Mouse (Mus musculus) heart, embryonic 16.5 days (tissue): ENCODE measurements at regions not wholly inside any gene's neighbourhood (a gene's known extent, or its start where the extent isn't known, plus 50 kb on each side); places are given as distances from the start of the nearest gene placed in this dataset.

Experiments used
- ATAC-seq: fragments of 200-750 bp; cut with Nextera tagmentation; replicated peaks from 2 replicates; pipeline ENCODE4 v1.8.0; 2017; ENCODE audit warnings: moderate number of reproducible peaks; ENCODE audit not compliant: insufficient read depth, low FRiP score; ENCODE audit errors: extremely low read depth
- H3K27ac ChIP-seq: fragments of 300-500 bp; sonication (generic); 2 replicates; pipeline ENCODE4 v1.5.1; 2014; ENCODE audit warnings: mild to moderate bottlenecking, low read length, control low read depth, moderate library complexity
- H3K27me3 ChIP-seq: fragments of 300-500 bp; sonication (generic); 2 replicates; pipeline ENCODE4 v1.6.1; 2014; ENCODE audit warnings: low read length, mixed read lengths; ENCODE audit not compliant: control insufficient read depth, insufficient read depth
- H3K36me3 ChIP-seq: fragments of 300-500 bp; sonication (generic); 2 replicates; pipeline ENCODE4 v1.6.1; 2014; ENCODE audit not compliant: control insufficient read depth, insufficient read depth
- H3K4me1 ChIP-seq: fragments of 300-500 bp; sonication (generic); 2 replicates; pipeline ENCODE4 v1.6.1; 2014; ENCODE audit warnings: low read length, mixed read lengths; ENCODE audit not compliant: control insufficient read depth, insufficient read depth
- H3K4me2 ChIP-seq: fragments of 300-500 bp; sonication (generic); 2 replicates; pipeline ENCODE4 v1.6.1; 2014; ENCODE audit warnings: low read depth, mild to moderate bottlenecking, control low read depth, low read length
- H3K4me3 ChIP-seq: fragments of 300-500 bp; sonication (generic); 2 replicates; pipeline ENCODE4 v1.5.1; 2014; ENCODE audit warnings: mild to moderate bottlenecking, control low read depth, low read length
- H3K9ac ChIP-seq: fragments of 300-500 bp; sonication (generic); 2 replicates; pipeline ENCODE4 v1.6.1; 2014; ENCODE audit warnings: low read length, control low read depth
- H3K9me3 ChIP-seq: fragments of 300-500 bp; sonication (generic); replicated peaks from 2 replicates; pipeline ENCODE4 v1.6.1; 2016; ENCODE audit warnings: low read length; ENCODE audit not compliant: control insufficient read depth
- WGBS: fragments of 180-500 bp; shearing (Covaris S2); extraction: QIAGEN DNeasy Blood & Tissue Kit; methylation state at CpG from one replicate; pipeline ENCODE4 v1.1.7; 2014; 5-methylcytosine and 5-hydroxymethylcytosine counted together

GRCm38 (mm10) chr9:31609731-31610130, 145.5 kb upstream of the Tmem45b start:
- 0 out of 2 replicates have a peak, but pooled peaks cover 2% of the 10 kb centered on the region for H3K4me1 ChIP-seq
- no peaks in the 10 kb centered on the region for H3K27me3 ChIP-seq
- no peak overlapping the region for H3K4me2 ChIP-seq
- no peaks in the 10 kb centered on the region for H3K9me3 ChIP-seq
- no peak overlapping the region for H3K9ac ChIP-seq
- WGBS, result 77% methylated on average over 3 of the region's 3 CpGs
- no peak overlapping the region for H3K4me3 ChIP-seq
- H3K36me3 ChIP-seq, result no peaks in the 10 kb centered on the region
- ATAC-seq, result no peak
- H3K27ac ChIP-seq, result no peak overlapping the region

- H3K4me1 ChIP-seq, result 0 out of 2 replicates have a peak, but pooled peaks cover 2% of the 10 kb centered on the region
- no peak overlapping the region for H3K27ac ChIP-seq
- H3K4me3 ChIP-seq, result no peak overlapping the region
- H3K27me3 ChIP-seq, result no peaks in the 10 kb centered on the region
- no peaks in the 10 kb centered on the region for H3K36me3 ChIP-seq
- no peak for ATAC-seq
- H3K4me2 ChIP-seq, result no peak overlapping the region
- H3K9ac ChIP-seq, result no peak overlapping the region
- 49% methylated on average over 8 of the region's 8 CpGs for WGBS
- no peaks in the 10 kb centered on the region for H3K9me3 ChIP-seq
Observed at GRCm38 (mm10) chr9:31608084-31608870, 144.0 kb upstream of the Tmem45b start.

DNA sequence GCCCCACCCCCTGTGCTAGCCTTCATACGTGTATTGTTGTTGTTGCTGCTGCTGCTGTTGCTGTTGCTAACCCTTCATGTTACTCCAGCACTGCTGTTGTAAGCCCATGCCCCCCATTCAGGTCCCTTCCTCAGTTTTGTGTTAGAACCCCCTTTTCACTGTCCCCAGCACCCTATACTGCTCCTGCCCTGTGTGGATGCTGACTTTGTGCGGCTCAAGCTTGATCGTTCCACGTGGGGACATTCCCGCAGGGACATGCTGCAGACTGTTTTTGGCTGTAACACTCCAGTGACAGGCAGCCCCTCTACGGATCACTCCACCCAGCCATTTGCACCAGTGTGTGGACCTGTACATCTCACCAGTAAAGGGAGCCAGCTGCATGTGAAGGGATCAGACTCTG, 142.7 kb upstream of the Tmem45b start:
- Histone ChIP-seq H3K4me2 (no peak overlapping the region), H3K9ac (no peak overlapping the region), H3K4me1 (0 out of 2 replicates have a peak, but pooled peaks cover 2% of the 10 kb centered on the region), H3K27ac (no peak overlapping the region), H3K4me3 (no peak overlapping the region), H3K36me3 (no peaks in the 10 kb centered on the region), H3K9me3 (no peaks in the 10 kb centered on the region), H3K27me3 (no peaks in the 10 kb centered on the region)
- 73% methylated on average over 6 of the region's 6 CpGs for WGBS
- ATAC-seq, result no peak

- Histone ChIP-seq H3K9ac (no peak overlapping the region), H3K4me1 (no peaks in the 10 kb centered on the region), H3K4me2 (no peak overlapping the region), H3K4me3 (no peak overlapping the region), H3K9me3 (no peaks in the 10 kb centered on the region), H3K27me3 (no peaks in the 10 kb centered on the region), H3K27ac (no peak overlapping the region), H3K36me3 (no peaks in the 10 kb centered on the region)
- WGBS, result 77% methylated on average over 6 of the region's 6 CpGs
- ATAC-seq, result no peak
Observed at GRCm38 (mm10) chr9:31604497-31605090, 140.3 kb upstream of the Tmem45b start.

DNA sequence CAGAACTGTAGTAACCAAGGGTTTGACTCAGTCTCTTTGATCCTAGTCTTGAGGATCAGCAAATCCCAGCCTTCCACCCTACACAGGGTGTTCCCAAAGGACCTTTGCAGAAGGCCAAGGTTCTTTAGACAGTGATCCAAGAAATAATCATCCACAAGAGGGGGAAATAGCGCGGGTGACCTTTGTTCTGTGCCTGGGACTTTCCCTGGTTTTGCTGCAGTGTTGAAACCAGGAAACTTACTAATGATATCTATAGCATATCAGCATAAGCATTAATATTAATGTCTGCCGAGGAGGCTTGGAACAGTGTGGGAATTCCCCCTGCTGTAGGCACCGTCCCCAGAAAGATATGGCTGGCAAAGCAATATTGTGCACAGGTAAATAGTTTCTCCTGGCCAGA, 138.4 kb upstream of the Tmem45b start:
- no peaks in the 10 kb centered on the region for H3K9me3 ChIP-seq
- 76% methylated on average over 4 of the region's 4 CpGs for WGBS
- H3K4me3 ChIP-seq, result no peak overlapping the region
- no peak overlapping the region for H3K4me2 ChIP-seq
- H3K27ac ChIP-seq, result no peak overlapping the region
- ATAC-seq, result no peak
- no peaks in the 10 kb centered on the region for H3K27me3 ChIP-seq
- H3K4me1 ChIP-seq, result no peaks in the 10 kb centered on the region
- no peaks in the 10 kb centered on the region for H3K36me3 ChIP-seq
- H3K9ac ChIP-seq, result no peak overlapping the region

- 67% methylated on average over 7 of the region's 7 CpGs for WGBS
- Histone ChIP-seq H3K36me3 (no peaks in the 10 kb centered on the region), H3K27me3 (no peaks in the 10 kb centered on the region), H3K4me2 (no peak overlapping the region), H3K27ac (no peak overlapping the region), H3K4me3 (no peak overlapping the region), H3K9ac (no peak overlapping the region), H3K9me3 (no peaks in the 10 kb centered on the region), H3K4me1 (no peaks in the 10 kb centered on the region)
- ATAC-seq, result no peak
Observed at GRCm38 (mm10) chr9:31595096-31595495, 130.8 kb upstream of the Tmem45b start.

GRCm38 (mm10) chr9:31587671-31588070, 123.4 kb upstream of the Tmem45b start:
- Histone ChIP-seq H3K9ac (no peak overlapping the region), H3K4me1 (no peaks in the 10 kb centered on the region), H3K27me3 (no peaks in the 10 kb centered on the region), H3K4me2 (no peak overlapping the region), H3K27ac (no peak overlapping the region), H3K4me3 (no peak overlapping the region), H3K36me3 (no peaks in the 10 kb centered on the region), H3K9me3 (no peaks in the 10 kb centered on the region)
- ATAC-seq, result no peak

DNA sequence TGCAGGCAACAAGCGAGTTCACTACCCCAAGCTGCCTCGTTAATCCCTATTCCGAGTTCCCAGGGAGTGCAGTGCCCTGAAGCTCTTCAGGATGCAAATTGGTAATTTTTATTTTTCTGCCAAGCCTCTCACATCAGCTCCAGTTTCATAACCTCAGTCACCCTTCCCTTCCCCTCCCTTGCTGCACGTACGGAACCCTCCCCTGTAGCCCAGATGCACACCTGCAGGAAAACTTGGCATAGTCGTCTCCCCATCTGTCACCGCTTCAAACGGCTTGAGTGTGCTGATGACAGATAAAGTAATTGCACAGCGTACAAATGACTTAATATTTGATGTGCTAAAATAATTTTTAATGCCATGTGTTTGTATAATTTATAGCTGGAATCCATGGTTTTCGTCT, 119.7 kb upstream of the Tmem45b start:
- Histone ChIP-seq H3K4me3 (no peak overlapping the region), H3K9me3 (no peaks in the 10 kb centered on the region), H3K27ac (no peak overlapping the region), H3K36me3 (no peaks in the 10 kb centered on the region), H3K9ac (no peak overlapping the region), H3K4me2 (no peak overlapping the region), H3K27me3 (no peaks in the 10 kb centered on the region), H3K4me1 (no peaks in the 10 kb centered on the region)
- no peak for ATAC-seq
- WGBS, result 70% methylated on average over 10 of the region's 10 CpGs

- H3K4me3 ChIP-seq, result no peak overlapping the region
- no peaks in the 10 kb centered on the region for H3K9me3 ChIP-seq
- no peak overlapping the region for H3K9ac ChIP-seq
- no peaks in the 10 kb centered on the region for H3K27me3 ChIP-seq
- no peak overlapping the region for H3K27ac ChIP-seq
- 73% methylated on average over 7 of the region's 7 CpGs for WGBS
- no peak overlapping the region for H3K4me2 ChIP-seq
- H3K36me3 ChIP-seq, result no peaks in the 10 kb centered on the region
- H3K4me1 ChIP-seq, result no peaks in the 10 kb centered on the region
- ATAC-seq, result no peak
Observed at GRCm38 (mm10) chr9:31582947-31583346, 118.7 kb upstream of the Tmem45b start.
